Mouse (Mus musculus): ENCODE measurements around the gene Actbl2. TPM values are rescaled to one million over a fixed set of nuclear protein-coding genes. Genes with fewer than 3 reads are reported as not detected.

The Actbl2 gene
- polyA plus RNA-seq, 1 experiment from 2014 or later, result not detected

GRCm38 (mm10) chr13:111304736-111305135 is 49.9 kb downstream of the Actbl2 start:
- 93% methylated on average over 5 of the region's 5 CpGs for WGBS
- Histone ChIP-seq H3K27me3 (no peaks in the 10 kb centered on the region), H3K9ac (no peak overlapping the region), H3K4me3 (no peak overlapping the region), H3K4me2 (no peak overlapping the region), H3K4me1 (no peaks in the 10 kb centered on the region), H3K27ac (no peak overlapping the region), H3K9me3 (replicated peaks) (no peaks in the 10 kb centered on the region), H3K36me3 (ENCODE audit: poor library complexity, severe bottlenecking) (no peaks in the 10 kb centered on the region)
- ATAC-seq, result no peak

Other genes starting within 250 kb of the Actbl2 start
- 112 and 114 TPM in 2 replicates for gene Gpbp1, start 235.1 kb downstream of the Actbl2 start, polyA plus RNA-seq (2015; fragmentation: Nextera tagmentation; extraction: Ambion mirVana)

Measured in forebrain, embryonic 13.5 days (tissue).